Mouse (Mus musculus): ENCODE results near the gene Slc1a2.

Gene Slc1a2

GRCm38 (mm10) chr2:102820790-102821189 lies 162.3 kb downstream of the Slc1a2 start:
- DNase-seq (ENCODE audit: low spot score): no peak

DNA sequence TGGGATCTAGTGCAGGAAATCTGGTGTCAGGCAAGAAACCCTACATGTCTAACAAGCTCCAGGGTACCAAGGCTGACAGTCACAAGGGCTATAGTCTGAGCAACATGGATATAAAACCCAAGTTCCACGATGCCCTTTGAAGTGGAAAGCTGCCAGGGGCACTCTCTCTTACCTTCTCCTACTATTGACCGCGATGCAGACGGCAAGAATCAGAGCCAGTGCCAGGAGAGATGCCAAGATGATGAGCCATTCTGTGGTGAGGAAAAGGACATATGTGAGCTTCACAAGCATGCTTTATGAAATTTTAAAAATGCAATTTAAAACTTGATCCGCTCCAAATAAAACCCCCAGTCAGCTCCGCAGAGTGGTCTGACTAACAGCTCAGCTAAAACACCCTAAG lies 163.6 kb downstream of the Slc1a2 start:
- DNase-seq (ENCODE audit: low spot score): no peak

- DNase-seq (ENCODE audit: low spot score): no peak
Measured at GRCm38 (mm10) chr2:102825961-102826633, 167.6 kb downstream of the Slc1a2 start.

DNA sequence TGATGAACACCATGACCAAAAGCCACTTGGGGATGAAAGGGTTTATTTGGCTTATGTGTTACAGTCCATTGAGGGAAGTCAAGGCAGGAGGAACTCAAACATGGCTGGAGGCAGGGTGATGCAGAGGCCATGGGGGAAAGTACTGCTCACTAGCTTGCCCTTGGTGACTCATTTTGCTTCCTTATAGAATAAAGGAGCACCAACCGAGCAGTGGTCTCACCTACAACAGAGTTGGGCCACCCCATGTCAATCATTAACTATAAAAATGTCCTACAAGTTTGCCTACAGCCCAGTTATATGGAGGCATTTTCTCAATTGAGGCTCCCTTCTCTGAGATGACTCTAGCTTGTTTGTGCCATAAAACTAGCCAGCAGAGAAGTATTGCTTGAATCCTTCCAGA lies 169.4 kb downstream of the Slc1a2 start:
- DNase-seq (ENCODE audit: low spot score): no peak

GRCm38 (mm10) chr2:102828381-102828780 lies 169.9 kb downstream of the Slc1a2 start:
- DNase-seq (ENCODE audit: low spot score): no peak

- peak; percentile 43 for DNase-seq (ENCODE audit: low spot score)
Measured at GRCm38 (mm10) chr2:102829201-102829600, 170.7 kb downstream of the Slc1a2 start.

- no peak for DNase-seq (ENCODE audit: low spot score)
Measured at GRCm38 (mm10) chr2:102831547-102831946, 173.1 kb downstream of the Slc1a2 start.

- no peak for DNase-seq (ENCODE audit: low spot score)
Measured at GRCm38 (mm10) chr2:102838179-102838578, 179.7 kb downstream of the Slc1a2 start.

Measured in urinary bladder, postnatal 10 days (tissue).